ENCODE assay signal across 8 mouse cellular contexts in the genomic region with DNA sequence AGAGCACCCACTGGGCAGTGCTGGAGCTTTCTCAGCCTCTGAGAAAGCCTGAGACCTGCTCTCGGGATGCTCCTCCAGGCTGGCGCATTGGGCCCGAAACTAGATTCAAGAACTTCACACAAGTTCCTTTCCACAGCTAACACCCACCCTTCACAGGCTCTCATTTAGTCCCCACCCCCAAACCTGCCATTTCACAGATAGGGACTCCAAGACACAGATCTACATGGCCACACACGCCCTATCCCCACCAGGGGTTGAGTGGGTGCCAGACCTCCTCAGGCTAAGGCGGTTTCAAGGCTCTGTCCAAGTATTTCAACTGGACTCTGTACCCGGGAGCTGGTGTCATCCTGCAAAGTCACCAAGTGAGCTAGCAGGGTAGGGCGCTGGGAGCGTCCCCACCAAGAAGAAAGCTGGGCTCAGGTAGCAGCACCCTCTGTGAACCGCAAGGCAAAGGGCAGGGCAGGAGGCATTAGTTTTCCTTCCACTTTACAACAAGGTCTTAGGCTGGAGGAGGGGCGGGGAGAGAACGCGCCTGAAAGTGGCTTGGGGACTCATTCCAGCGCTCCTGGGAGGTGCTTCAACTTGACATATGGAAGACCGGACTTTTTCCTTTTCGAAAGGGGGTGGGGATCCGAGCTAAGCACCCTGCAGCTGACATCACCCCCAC. TPM values are rescaled to one million over a fixed set of nuclear protein-coding genes. Genes with fewer than 3 reads are reported as not detected.
DNase-seq lines count a peak whose midpoint lies in the region; ATAC-seq lines count a peak whose summit lies in the region.

No protein-coding gene starts in this region.

- H3K27ac ChIP-seq in brown adipose tissue, adult 24 weeks (replicated peaks; ENCODE audit: low read depth, low read length) = no peak overlapping the region
- no peak overlapping the region for H3K27ac ChIP-seq in hindbrain, embryonic 11.5 days (ENCODE audit: low read depth, low read length)
- no peak overlapping the region for H3K27ac ChIP-seq in limb, embryonic 13.5 days
- H3K27ac ChIP-seq in midbrain, embryonic 12.5 days (replicated peaks) = no peak overlapping the region

- H3K27me3 ChIP-seq in hindbrain, embryonic 11.5 days (ENCODE audit: control insufficient read depth, insufficient read depth, low read length) = no peaks in the 10 kb centered on the region
- no peaks in the 10 kb centered on the region for H3K27me3 ChIP-seq in limb, embryonic 13.5 days
- H3K27me3 ChIP-seq in midbrain, embryonic 12.5 days = peaks cover 10% of the 10 kb centered on the region; the same call in 1 of the 2 replicates

- H3K4me2 ChIP-seq in hindbrain, embryonic 11.5 days (replicated peaks; ENCODE audit: low read depth, low read length) = peak overlapping the region; percentile 88
- H3K4me2 ChIP-seq in limb, embryonic 13.5 days (replicated peaks) = peak overlapping the region; percentile 93
- peak overlapping the region; percentile 88 for H3K4me2 ChIP-seq in midbrain, embryonic 12.5 days (replicated peaks)

- peak overlapping the region; percentile 94 for H3K4me3 ChIP-seq in brown adipose tissue, adult 24 weeks (ENCODE audit: insufficient read depth, low read depth, low read length)
- peak overlapping the region; percentile 65 for H3K4me3 ChIP-seq in hindbrain, embryonic 11.5 days (ENCODE audit: low read depth, low read length)
- peak overlapping the region; percentile 76 for H3K4me3 ChIP-seq in limb, embryonic 13.5 days
- H3K4me3 ChIP-seq in midbrain, embryonic 12.5 days = peak overlapping the region; percentile 83

- no peaks in the 10 kb centered on the region; the same call in 1 of the 2 replicates for H3K4me1 ChIP-seq in brown adipose tissue, adult 24 weeks (ENCODE audit: control insufficient read depth, insufficient read depth, insufficient read length, low read length)
- H3K4me1 ChIP-seq in hindbrain, embryonic 11.5 days (replicated peaks; ENCODE audit: control insufficient read depth, insufficient read depth, low read length) = peaks cover 5% of the 10 kb centered on the region; the same call in 1 of the 2 replicates
- H3K4me1 ChIP-seq in limb, embryonic 13.5 days = peaks cover 23% of the 10 kb centered on the region
- peaks cover 17% of the 10 kb centered on the region for H3K4me1 ChIP-seq in midbrain, embryonic 12.5 days

- WGBS in hindbrain, embryonic 11.5 days = 21% methylated on average over 16 of the region's 16 CpGs
- 22% methylated on average over 16 of the region's 16 CpGs for WGBS in limb, embryonic 13.5 days
- 21% methylated on average over 16 of the region's 16 CpGs for WGBS in midbrain, embryonic 12.5 days

- H3K36me3 ChIP-seq in hindbrain, embryonic 11.5 days (ENCODE audit: control insufficient read depth, insufficient read depth, low read length) = no peaks in the 10 kb centered on the region
- no peaks in the 10 kb centered on the region for H3K36me3 ChIP-seq in limb, embryonic 13.5 days
- no peaks in the 10 kb centered on the region for H3K36me3 ChIP-seq in midbrain, embryonic 12.5 days

- peak overlapping the region; percentile 83 for H3K9ac ChIP-seq in hindbrain, embryonic 11.5 days (ENCODE audit: low read depth, low read length)
- H3K9ac ChIP-seq in limb, embryonic 13.5 days = peak overlapping the region; percentile 84
- H3K9ac ChIP-seq in midbrain, embryonic 12.5 days (replicated peaks) = peak overlapping the region; percentile 81

- no peak for ATAC-seq in hindbrain, embryonic 11.5 days (ENCODE audit: low FRiP score)
- 0 out of 2 replicates have a peak, but pooled peaks have one; percentile 17 for ATAC-seq in limb, embryonic 13.5 days (ENCODE audit: low FRiP score, low read depth)
- no peak for ATAC-seq in midbrain, embryonic 12.5 days (ENCODE audit: low FRiP score, low read depth)

- peak; percentile 44 for DNase-seq in adrenal gland, postnatal 10 days
- no peak for DNase-seq in adrenal gland, postnatal 4 days (ENCODE audit: low spot score in 2 of 2)
- DNase-seq in hindbrain, embryonic 11.5 days (ENCODE audit: low spot score) = peak; percentile 33
- DNase-seq in thymus, postnatal 36 days = peak; percentile 39 to 45
- no peak for DNase-seq in urinary bladder, postnatal 14 days (ENCODE audit: low spot score)

- H3K9me3 ChIP-seq in hindbrain, embryonic 11.5 days (ENCODE audit: control insufficient read depth, low read length) = no peaks in the 10 kb centered on the region
- no peaks in the 10 kb centered on the region for H3K9me3 ChIP-seq in limb, embryonic 13.5 days
- no peaks in the 10 kb centered on the region for H3K9me3 ChIP-seq in midbrain, embryonic 12.5 days

RNA-seq across cellular contexts. Expression of gene Gltp, which starts 1.0 kb away (rescaled TPM):
- total RNA-seq in adrenal gland, postnatal 10 days (2021) = 10 to 100 TPM; 31.2 to 38.3 TPM
- 10 to 100 TPM; 49.5 to 53.4 TPM for total RNA-seq in adrenal gland, postnatal 4 days (2021)
- 29.8 and 31.9 TPM in 2 replicates for polyA plus RNA-seq in brown adipose tissue, adult 24 weeks (2012; ENCODE audit: insufficient read depth, insufficient read length, missing spikeins)
- polyA plus RNA-seq in hindbrain, embryonic 11.5 days (2014; fragmentation: Nextera tagmentation; extraction: Ambion mirVana) = 62.6 and 64.4 TPM in 2 replicates
- polyA plus RNA-seq in limb, embryonic 13.5 days (2015; fragmentation: Nextera tagmentation; extraction: Ambion mirVana) = 95.1 and 97.0 TPM in 2 replicates
- polyA plus RNA-seq in midbrain, embryonic 12.5 days (2016; fragmentation: Nextera tagmentation; extraction: Ambion mirVana) = 60.6 and 62.0 TPM in 2 replicates

RNA-seq across cellular contexts. Expression of gene Tchp, which starts 17.7 kb away (rescaled TPM):
- 10 to 100 TPM in 1 of 2 experiments, 1 to 10 TPM in 1; 5.7 to 11.7 TPM for total RNA-seq in adrenal gland, postnatal 10 days (2021)
- 10 to 100 TPM; 16.3 to 16.9 TPM for total RNA-seq in adrenal gland, postnatal 4 days (2021)
- 1.5 and 4.4 TPM in 2 replicates for polyA plus RNA-seq in brown adipose tissue, adult 24 weeks (2012; ENCODE audit: insufficient read depth, insufficient read length, missing spikeins)
- polyA plus RNA-seq in hindbrain, embryonic 11.5 days (2014; fragmentation: Nextera tagmentation; extraction: Ambion mirVana) = 13.3 and 15.8 TPM in 2 replicates
- 19.4 and 23.3 TPM in 2 replicates for polyA plus RNA-seq in limb, embryonic 13.5 days (2015; fragmentation: Nextera tagmentation; extraction: Ambion mirVana)
- 21.5 and 24.6 TPM in 2 replicates for polyA plus RNA-seq in midbrain, embryonic 12.5 days (2016; fragmentation: Nextera tagmentation; extraction: Ambion mirVana)

RNA-seq across cellular contexts. Expression of gene Trpv4, which starts 31.6 kb away (rescaled TPM):
- 1 to 10 TPM; 2.8 to 2.9 TPM for total RNA-seq in adrenal gland, postnatal 10 days (2021)
- total RNA-seq in adrenal gland, postnatal 4 days (2021) = 1 to 10 TPM; 2.4 to 8.0 TPM
- polyA plus RNA-seq in brown adipose tissue, adult 24 weeks (2012; ENCODE audit: insufficient read depth, insufficient read length, missing spikeins) = 0.83 and 1.2 TPM in 2 replicates
- 0.38 and 0.85 TPM in 2 replicates for polyA plus RNA-seq in hindbrain, embryonic 11.5 days (2014; fragmentation: Nextera tagmentation; extraction: Ambion mirVana)
- 8.4 and 11.8 TPM in 2 replicates for polyA plus RNA-seq in limb, embryonic 13.5 days (2015; fragmentation: Nextera tagmentation; extraction: Ambion mirVana)
- 0.20 and 0.69 TPM in 2 replicates for polyA plus RNA-seq in midbrain, embryonic 12.5 days (2016; fragmentation: Nextera tagmentation; extraction: Ambion mirVana)

Comparison
In these comparisons a context has a peak if more than half of its experiments do, and no peak if none do; other contexts are left out.
1. DNase-seq: peak in adrenal gland, postnatal 10 days (single experiment), hindbrain, embryonic 11.5 days (single experiment) and thymus, postnatal 36 days (2 of 2); none in adrenal gland, postnatal 4 days (0 of 2) and urinary bladder, postnatal 14 days (single experiment).
2. Peak in every context shown above with its lines, with median percentiles within 50 percentile points of each other: H3K4me3 ChIP-seq, H3K4me2 ChIP-seq and H3K9ac ChIP-seq.